Mouse (Mus musculus) testis, postnatal 14 days (tissue): ENCODE measurements at regions not wholly inside any gene's neighbourhood (a gene's known extent, or its start where the extent isn't known, plus 50 kb on each side); places are given as distances from the start of the nearest gene placed in this dataset.

Experiments used
- DNase-seq: peaks from one replicate; pipeline ENCODE4 v3.0.0; 2021; ENCODE audit warnings: low spot score

GRCm38 (mm10) chr14:73978694-73979093 lies 317.7 kb downstream of the Gm21750 start:
- DNase-seq: no peak

- no peak for DNase-seq
These were observed 335.2 kb downstream of the Gm21750 start for GRCm38 (mm10) chr14:73996229-73996628.

GRCm38 (mm10) chr14:73997796-73998195 lies 336.8 kb downstream of the Gm21750 start:
- DNase-seq: no peak

DNA sequence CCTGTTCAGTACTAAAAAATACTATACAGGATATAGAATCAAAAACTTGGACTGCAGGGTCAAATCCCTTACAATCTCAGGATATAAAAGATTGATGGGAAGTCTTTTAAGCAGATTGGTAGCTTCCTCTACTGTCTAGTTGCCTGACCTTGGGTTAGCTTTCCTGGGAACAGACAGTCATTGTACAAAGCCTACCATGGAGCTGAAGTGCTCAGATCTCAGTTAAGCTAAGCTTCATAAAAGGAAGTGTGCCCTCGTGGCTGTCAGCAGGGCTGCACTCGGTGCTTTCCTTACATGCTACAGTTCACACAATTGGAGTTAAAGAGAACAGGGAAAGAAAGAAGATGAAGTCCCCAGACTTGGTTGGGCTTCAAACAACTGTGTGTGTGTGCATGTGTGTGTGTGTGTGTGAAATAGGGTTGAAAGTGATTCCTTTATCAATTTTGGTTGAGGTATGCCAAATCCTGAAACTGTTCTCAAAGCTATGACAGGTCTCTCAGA lies 338.4 kb downstream of the Gm21750 start:
- no peak for DNase-seq

DNA sequence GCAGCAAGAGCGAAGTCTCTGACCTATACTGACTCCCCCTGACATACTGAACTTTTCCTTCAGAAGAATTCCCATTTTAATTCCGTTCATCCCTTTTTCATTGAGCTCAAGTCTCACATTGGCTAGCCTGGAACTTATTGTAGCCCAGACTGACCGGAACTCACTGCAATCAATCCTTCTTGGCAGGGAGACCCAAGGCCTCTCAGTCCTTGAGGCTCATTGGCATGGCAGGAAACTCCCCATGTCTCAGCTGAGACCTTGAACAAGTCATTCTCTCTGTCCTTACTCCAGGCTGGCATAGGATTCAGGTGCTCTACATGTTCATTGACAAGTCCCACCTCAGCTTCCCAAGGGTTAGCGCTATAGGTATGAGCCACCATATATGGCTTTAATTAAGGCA lies 345.9 kb downstream of the Gm21750 start:
- no peak for DNase-seq

DNA sequence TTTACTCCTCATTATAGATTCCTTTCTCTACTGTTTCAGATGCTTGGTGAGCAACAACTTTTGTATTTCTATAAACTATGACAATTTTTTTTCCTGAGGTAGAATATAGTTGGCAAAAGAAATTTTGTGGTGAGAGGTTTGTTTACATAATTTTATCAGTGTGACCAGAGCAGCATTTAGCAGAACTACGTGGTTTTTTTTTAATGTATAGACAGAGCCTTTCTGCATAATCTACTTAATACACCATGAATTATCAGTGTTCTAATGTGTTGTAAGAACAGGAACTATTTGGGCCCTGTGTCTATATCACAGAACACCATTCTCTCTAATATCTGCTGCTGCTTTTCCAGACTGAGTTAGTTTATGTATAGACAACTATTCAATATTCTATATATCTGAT lies 350.5 kb downstream of the Gm21750 start:
- DNase-seq: no peak

DNA sequence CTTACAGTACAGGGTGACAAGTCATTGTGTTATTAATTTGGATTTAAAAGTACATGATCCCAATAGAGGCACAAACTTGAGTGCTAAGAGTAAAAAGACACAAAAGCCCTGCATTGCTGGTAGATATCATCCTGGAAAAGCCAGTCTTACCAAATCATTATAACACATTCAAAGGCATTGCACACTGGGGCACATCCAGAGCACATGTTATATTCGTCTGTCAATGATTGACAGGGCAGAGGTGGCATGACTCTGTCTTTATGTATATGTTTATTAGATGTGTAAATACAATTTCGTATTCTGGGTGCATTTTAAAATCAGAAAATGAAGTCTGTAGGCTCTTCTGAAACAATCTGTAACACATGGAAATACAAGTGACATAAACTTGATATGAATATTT lies 358.4 kb downstream of the Gm21750 start:
- DNase-seq: no peak

GRCm38 (mm10) chr14:74047009-74047694 lies 386.1 kb downstream of the Gm21750 start:
- no peak for DNase-seq

GRCm38 (mm10) chr14:74047695-74048280 lies 386.8 kb downstream of the Gm21750 start:
- no peak for DNase-seq

- no peak for DNase-seq
These were observed 387.4 kb downstream of the Gm21750 start for GRCm38 (mm10) chr14:74048386-74048785.

DNA sequence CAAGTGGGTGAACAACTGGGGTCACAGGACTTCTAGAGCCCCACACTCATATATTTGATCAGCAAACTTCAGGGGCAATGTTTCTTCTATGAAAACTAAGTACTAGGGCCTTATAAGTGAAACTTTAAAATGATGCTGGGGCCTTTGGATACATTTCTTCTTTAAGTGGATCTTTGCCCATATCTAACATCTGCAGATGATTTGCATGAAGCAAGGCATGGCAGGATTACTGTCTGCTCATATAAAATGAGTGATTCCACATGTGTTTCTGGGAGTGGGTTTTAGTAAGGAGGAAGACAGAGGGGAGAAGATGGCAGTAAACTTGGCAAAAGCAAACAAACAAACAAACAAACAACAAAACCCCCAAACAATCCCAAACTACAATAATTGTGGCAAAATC lies 405.0 kb downstream of the Gm21750 start:
- no peak for DNase-seq

DNA sequence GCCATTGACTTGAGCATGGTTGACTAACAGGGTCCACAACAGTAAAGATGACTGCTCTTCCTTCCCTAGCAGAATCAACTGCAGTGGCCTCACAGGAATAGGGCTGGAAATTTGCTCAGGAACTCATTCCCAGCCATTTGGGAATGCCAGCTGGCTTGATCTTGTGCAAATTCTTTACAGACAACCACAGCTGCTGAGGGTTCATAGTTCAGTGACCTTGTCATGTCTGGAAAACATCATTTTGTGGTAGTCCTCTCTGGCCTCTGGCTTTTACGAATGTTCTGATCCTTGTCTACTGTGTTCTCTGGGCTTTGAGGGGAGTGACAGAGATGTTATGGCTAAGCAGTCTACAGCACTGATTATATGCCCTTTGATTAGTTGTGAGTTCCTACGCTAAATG lies 432.0 kb downstream of the Gm21750 start:
- DNase-seq: no peak

DNA sequence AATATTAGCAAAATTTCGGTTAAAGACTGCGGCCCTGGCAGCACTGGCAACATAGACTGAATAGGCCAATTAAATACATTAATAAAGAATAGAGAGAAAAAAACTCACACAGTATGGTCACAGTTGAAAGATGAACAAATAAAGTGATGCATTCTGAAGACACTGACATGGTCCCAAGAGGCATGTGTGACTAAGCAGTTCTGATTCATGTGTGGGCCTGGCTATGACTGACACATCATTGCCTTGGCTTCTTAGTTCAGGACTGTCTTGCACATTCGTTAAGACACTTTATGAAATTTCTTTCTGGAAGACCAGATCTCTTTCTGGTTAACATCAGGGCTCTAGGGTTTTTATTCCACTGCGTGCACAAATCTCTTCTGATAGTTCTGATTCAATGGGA lies 438.7 kb downstream of the Gm21750 start:
- no peak for DNase-seq

DNA sequence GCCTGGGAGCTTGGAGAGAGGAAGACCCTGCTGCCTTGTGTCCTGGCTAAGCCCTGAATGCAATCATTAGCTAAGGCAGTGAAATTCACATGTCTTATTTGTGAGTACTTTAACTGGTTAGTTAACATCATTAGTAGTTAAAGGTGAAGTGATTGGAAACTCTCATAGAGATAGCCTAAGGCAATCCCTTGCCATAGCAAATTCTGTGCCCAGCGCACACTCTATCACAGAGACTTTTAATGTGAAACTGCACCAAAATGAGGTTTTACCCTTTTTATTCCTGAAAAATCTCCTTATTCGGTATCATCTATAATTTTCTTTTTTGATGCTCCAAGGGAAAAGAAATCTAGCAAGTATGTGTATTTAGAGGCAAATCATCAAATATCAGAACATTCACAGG lies 451.6 kb downstream of the Gm21750 start:
- DNase-seq: no peak

- DNase-seq: no peak
These were observed 452.1 kb downstream of the Gm21750 start for GRCm38 (mm10) chr14:74113116-74113515.

DNA sequence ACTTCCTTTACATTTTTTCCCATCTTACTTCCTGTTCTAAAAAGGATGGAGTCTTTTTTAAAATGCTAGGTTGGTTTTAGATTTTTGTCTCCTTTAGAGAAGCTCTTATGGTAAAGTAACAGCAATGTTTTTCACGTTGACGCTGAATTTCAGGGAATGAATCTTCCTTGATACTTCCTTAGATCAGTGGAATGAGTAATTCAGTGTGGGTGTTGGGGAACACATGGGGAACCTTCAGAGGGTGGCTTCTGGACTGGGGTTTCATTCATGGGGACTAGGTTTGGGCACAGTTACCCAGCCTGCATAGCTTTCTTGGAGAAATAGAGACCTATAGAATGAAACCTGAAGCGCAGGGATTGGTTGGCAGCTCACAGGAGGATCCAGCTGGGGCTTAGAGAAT lies 452.5 kb downstream of the Gm21750 start:
- DNase-seq: no peak

- no peak for DNase-seq
These were observed 456.7 kb downstream of the Gm21750 start for GRCm38 (mm10) chr14:74117686-74118085.

GRCm38 (mm10) chr14:74145202-74145700 lies 484.2 kb downstream of the Gm21750 start:
- no peak for DNase-seq

GRCm38 (mm10) chr14:74166221-74166620 lies 474.4 kb upstream of the Htr2a start:
- no peak for DNase-seq

GRCm38 (mm10) chr14:74169131-74169875 lies 471.3 kb upstream of the Htr2a start:
- DNase-seq: no peak

GRCm38 (mm10) chr14:74180066-74180465 lies 460.6 kb upstream of the Htr2a start:
- no peak for DNase-seq

DNA sequence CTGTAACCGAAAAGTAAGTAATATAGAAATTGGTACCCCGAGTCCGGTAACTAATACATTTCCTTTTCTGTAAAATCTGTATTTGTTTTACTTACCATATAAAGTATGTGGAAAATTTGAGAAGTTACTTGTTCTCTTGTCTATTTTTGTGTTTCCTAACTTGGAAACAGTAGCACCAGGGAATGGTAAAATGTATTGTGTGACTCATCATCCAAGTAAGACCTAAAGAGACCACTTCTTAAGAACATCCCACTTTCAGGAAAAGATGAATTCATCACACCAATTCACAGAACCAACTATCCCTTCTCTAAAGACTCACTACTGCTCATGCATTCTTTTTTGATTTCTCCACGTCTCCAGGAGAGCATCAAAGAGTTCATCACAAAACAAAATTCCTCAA lies 457.6 kb upstream of the Htr2a start:
- no peak for DNase-seq

- DNase-seq: no peak
These were observed 438.9 kb upstream of the Htr2a start for GRCm38 (mm10) chr14:74201710-74202109.
